Mouse (Mus musculus) cerebellum, adult 11-12 months (tissue): Measurements from ENCODE around the gene Suclg2.

ENCODE experiments used
- DNase-seq: peaks from one replicate; pipeline ENCODE4 v3.0.0; 2022

Suclg2 gene

DNA sequence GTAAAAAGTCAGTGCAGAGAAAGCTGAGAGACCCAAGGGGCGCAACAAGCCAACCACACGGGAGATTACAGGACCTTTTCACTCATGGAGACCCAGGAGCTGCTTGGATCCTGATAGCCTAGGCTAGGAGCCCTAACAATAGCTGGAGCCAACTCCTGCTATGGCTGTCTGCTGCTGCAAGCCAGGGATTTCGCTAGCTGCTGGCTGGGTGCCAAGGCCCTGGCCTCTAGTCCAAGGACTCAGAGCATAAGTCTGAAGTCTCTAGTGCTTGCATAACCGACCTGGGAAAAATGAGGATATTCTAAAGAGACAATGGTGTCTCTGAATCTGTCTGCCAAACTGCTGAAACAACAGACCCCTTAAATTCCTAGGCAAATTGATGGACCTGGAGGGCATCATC, 273.6 kb downstream of the Suclg2 start:
- DNase-seq, result peak; percentile 8
